Mouse (Mus musculus) Muller cell, postnatal 12 days (primary cell): ENCODE measurements around the gene Cntnap5c.
"Not testable (repeated sequence)": the region's sequence is repeated elsewhere in the genome, so short reads cannot be mapped to it uniquely, and the experiment has no call there.

ENCODE experiments used
- DNase-seq: peaks from one replicate; pipeline ENCODE4 v3.0.0-alpha.2; 2015; ENCODE audit errors: inconsistent ontology term

Cntnap5c gene

GRCm38 (mm10) chr17:57768622-57769610, at the start of gene Cntnap5c:
TSS of gene Cntnap5c (plus strand) at chr17:57769570.
- DNase-seq: peak; percentile 51

- no peak for DNase-seq
Measured at GRCm38 (mm10) chr17:57742119-57742518, 27.3 kb upstream of the Cntnap5c start, which contains the start of gene Gm21834. TSS of gene Gm21834 (minus strand) at chr17:57742219.

DNA sequence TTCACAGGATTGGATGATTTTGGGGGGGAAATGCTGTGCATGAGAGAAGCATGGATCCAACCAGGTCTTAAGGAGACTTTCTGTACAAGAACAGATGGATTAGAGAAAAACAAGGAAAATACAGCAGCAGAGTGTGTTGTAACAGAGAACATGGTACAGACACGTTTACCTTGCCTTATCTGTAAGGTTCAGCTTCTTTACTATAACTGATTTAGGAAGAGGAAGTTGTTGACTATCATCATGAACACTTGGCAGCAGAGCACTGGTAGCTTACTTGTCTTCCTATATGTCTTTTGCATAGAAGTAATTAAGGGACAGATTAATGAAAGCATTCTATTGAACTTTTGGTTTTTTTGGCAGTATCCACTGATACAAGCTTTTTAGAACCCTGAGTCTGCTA, 11.3 kb upstream of the Cntnap5c start:
- DNase-seq: no peak

- no peak for DNase-seq
Measured at GRCm38 (mm10) chr17:57767306-57767705, 2.1 kb upstream of the Cntnap5c start.

- peak; percentile 5 for DNase-seq
Measured at GRCm38 (mm10) chr17:57770904-57771303, 1.5 kb downstream of the Cntnap5c start.

- DNase-seq: no peak
Measured at GRCm38 (mm10) chr17:57788161-57788799, 18.9 kb downstream of the Cntnap5c start.

- no peak for DNase-seq
Measured at GRCm38 (mm10) chr17:57795408-57795807, 26.0 kb downstream of the Cntnap5c start.

GRCm38 (mm10) chr17:57796668-57797311, 27.4 kb downstream of the Cntnap5c start:
- no peak for DNase-seq

DNA sequence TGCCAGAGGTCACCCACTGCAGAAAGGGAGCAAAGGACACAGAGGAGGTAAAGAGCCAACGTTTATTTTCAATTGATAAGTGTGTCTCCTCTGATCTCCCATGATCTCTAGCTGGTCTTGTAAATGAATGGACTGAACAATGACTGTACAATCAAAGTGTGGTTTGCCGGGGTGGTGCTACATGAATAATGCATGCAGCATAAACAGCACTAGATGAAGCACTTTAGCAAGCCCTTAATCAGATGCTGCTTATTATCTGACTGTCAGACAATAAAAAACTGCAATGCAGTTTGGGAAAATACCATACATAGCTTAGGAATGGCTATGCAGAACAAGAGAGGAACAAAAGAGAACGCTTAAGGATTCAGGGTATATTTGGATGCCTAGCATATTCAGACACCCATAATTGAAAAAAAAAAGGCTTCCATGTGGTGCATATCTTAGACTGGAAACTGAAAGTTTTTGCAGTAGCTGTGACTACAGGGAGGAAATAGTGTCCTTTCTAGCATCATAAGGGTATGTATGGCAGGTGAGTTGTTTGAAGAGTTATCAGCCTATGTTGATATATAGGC, 30.1 kb downstream of the Cntnap5c start:
- no peak for DNase-seq

DNA sequence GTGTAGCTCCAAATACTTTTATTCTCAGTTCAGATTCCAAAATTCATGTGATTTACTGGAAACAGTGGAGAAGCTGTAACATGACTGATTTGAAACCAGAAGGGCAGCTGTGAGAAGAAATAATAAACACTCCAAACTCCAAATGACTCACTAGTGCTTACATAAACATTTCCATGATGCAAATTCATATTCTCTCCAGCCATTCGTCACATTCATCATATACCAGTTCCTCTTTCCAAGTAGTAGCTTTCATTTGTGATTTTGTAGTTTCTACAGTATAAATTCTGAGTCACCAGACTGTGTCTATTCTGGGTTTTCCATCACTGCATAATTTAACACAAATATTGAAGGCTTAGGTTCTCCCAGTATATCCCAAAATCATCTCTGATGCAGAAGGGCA, 31.8 kb downstream of the Cntnap5c start:
- no peak for DNase-seq

- no peak for DNase-seq
Measured at GRCm38 (mm10) chr17:57837090-57837971, 68.0 kb downstream of the Cntnap5c start.

GRCm38 (mm10) chr17:57855811-57856210, 86.4 kb downstream of the Cntnap5c start:
- DNase-seq: not testable (repeated sequence)

- no peak for DNase-seq
Measured at GRCm38 (mm10) chr17:57865996-57866395, 96.6 kb downstream of the Cntnap5c start.

- DNase-seq: no peak
Measured at GRCm38 (mm10) chr17:57887742-57888389, 118.5 kb downstream of the Cntnap5c start.

- no peak for DNase-seq
Measured at GRCm38 (mm10) chr17:57911770-57912293, 142.5 kb downstream of the Cntnap5c start.

DNA sequence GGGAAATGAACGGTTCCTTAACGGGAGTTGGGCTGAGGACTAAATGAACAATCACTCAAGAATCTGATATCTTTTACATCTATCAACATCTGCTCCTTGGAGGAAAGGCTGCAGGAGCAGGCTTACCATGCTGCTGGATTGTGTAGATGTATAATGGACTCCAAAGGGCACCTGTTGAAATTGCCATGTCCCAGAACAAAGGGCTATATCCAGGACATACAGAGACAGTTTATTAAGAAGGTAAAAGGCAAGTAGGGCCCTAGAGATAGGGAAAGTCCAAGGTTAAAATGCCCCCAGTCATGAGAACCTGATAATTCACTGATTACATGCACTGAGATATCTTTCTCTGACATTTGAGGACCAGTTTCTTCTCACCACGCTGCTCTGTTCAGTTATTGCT, 214.9 kb downstream of the Cntnap5c start:
- no peak for DNase-seq

DNA sequence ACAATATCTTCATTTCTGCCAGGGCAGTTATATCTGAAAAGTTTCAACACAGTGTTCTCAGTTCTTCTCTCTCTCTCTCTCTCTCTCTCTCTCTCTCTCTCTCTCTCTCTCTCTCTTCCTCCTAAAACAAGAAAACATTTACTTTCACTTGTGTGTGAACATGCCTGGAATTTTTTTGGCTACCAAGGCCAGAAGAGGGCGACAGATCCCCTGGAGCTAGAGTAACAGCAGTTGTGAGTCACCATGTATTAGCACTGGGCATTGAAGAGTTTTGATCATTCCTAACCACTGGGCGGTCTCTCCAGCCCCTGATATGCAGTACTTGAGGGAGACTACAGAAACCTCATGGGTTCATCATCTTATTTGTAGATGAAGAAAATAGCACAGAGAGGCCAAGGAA, 219.1 kb downstream of the Cntnap5c start:
- peak; percentile 62 for DNase-seq

GRCm38 (mm10) chr17:57996461-57996860, 227.1 kb downstream of the Cntnap5c start:
- no peak for DNase-seq

GRCm38 (mm10) chr17:57999080-57999479, 229.7 kb downstream of the Cntnap5c start:
- DNase-seq: no peak

DNA sequence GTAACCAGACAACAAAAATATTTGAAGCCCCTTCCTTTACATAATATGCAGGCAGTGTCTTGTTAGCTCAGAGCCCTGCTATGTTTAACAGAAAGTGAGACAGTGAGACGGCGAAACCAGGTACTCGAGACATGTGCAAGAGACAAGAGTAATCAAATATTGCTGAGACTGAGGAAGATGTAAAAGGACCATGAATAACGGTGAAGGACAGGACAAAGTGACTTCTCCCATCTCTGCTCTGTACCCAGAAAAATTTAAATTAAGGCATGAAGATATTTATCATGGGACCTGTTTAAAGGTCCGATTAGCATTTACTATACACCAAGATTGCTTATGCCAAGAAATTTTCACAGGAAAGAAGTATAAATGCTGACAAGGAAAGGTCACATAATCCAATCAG, 233.5 kb downstream of the Cntnap5c start:
- no peak for DNase-seq
